Mouse (Mus musculus) G1E (cell line): ENCODE results near the gene Add1. TPM values are rescaled to one million over a fixed set of nuclear protein-coding genes. Genes with fewer than 3 reads are reported as not detected.

ENCODE experiments used
- ATAC-seq: 2 replicates; pipeline ENCODE4 v1.8.0; 2016; ENCODE audit warnings: mild to moderate bottlenecking; ENCODE audit not compliant: insufficient number of reproducible peaks, poor library complexity, low FRiP score, severe bottlenecking; ENCODE audit errors: extremely low read depth
- DNase-seq: peaks from one replicate; pipeline ENCODE4 v3.0.0; 2012; ENCODE audit warnings: low spot score
- H3K27me3 ChIP-seq: 2 replicates; pipeline ENCODE4 v1.6.1; 2012; ENCODE audit warnings: mild to moderate bottlenecking, low read length, inconsistent platforms; ENCODE audit not compliant: insufficient read depth
- H3K36me3 ChIP-seq: replicated peaks from 2 replicates; pipeline ENCODE3; 2012; ENCODE audit warnings: mild to moderate bottlenecking, inconsistent platforms
- H3K4me1 ChIP-seq: 2 replicates; pipeline ENCODE4 v1.6.1; 2012; ENCODE audit warnings: low read depth, low read length, inconsistent platforms, mixed read lengths; ENCODE audit not compliant: insufficient read depth
- H3K4me3 ChIP-seq: 2 replicates; pipeline ENCODE4 v1.5.1; 2012; ENCODE audit warnings: low read depth, mild to moderate bottlenecking, inconsistent platforms, low read length, moderate library complexity, mixed read lengths
- H3K9me3 ChIP-seq: replicated peaks from 2 replicates; pipeline ENCODE4 v1.6.1; 2012; ENCODE audit warnings: inconsistent platforms
- CTCF ChIP-seq: IDR thresholded peaks from 2 replicates; pipeline ENCODE4 v1.5.1; 2012; ENCODE audit warnings: low read depth, low read length, inconsistent platforms, mixed read lengths
- GATA1 ChIP-seq: IDR thresholded peaks from 2 replicates; pipeline ENCODE4 v1.6.1; 2012; ENCODE audit warnings: borderline replicate concordance, low read length, inconsistent platforms, mixed read lengths
- GATA2 ChIP-seq: IDR thresholded peaks from 2 replicates; pipeline ENCODE4 v1.6.1; 2012; ENCODE audit warnings: low read depth, low read length, inconsistent platforms, borderline replicate concordance
- POLR2AphosphoS5 ChIP-seq: IDR thresholded peaks from 2 replicates; pipeline ENCODE4 v1.6.1; 2012; ENCODE audit warnings: low read depth, low read length, inconsistent platforms; ENCODE audit not compliant: insufficient replicate concordance
- TAL1 ChIP-seq: conservative IDR thresholded peaks from 2 replicates; pipeline ENCODE4 v1.6.1; 2012; ENCODE audit warnings: low read depth, low read length, inconsistent platforms, mixed read lengths
- polyA plus RNA-seq: library from polyadenylated mRNA; stranded (reverse); fragments of >175 nt; gene quantifications from 2 replicates; pipeline ENCODE4 v1.2.3, GENCODE M21; 2012
- total RNA-seq, 2 experiments: library from RNA; stranded (forward) in 1 of 2; stranded (reverse) in 1 of 2; fragments of 200-1000 nt in 1 of 2; fragments of >200 nt in 1 of 2; fragmentation: Nextera tagmentation in 1 of 2; gene quantifications; 2 replicates each; pipeline ENCODE4 v1.2.3; 2014 to 2017

Gene Add1
- total and polyA plus RNA-seq, 3 experiments = 103 to 257 (median 158) TPM

DNA sequence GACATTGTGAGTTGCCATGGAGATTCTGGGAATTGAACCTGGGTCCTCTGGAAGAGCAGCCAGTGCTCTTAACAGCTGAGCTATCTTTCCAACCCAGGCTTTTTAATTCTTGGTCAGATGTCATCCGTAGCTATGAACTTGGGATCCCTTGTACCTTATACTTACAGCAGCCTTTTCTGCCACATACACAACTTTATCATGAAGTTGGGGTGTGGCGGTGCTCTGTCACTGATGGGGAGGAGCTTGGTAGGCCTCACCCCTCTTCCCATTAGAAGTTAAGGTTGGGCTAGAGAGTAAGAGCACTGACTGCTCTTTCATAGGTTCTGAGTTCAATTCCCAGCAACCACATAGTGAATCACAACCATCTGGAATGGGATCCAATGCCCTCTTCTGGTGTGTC is 59.5 kb downstream of the Add1 start:
- Histone ChIP-seq H3K4me1 (peaks cover 44% of the 10 kb centered on the region), H3K4me3 (no peak overlapping the region), H3K36me3 (peaks cover 90% of the 10 kb centered on the region), H3K9me3 (no peaks in the 10 kb centered on the region), H3K27me3 (no peaks in the 10 kb centered on the region)
- DNase-seq (no peak), ATAC-seq (no peak)
- TF ChIP-seq TAL1 (no peak), GATA1 (no peak), POLR2AphosphoS5 (no peak), GATA2 (no peak), CTCF (no peak)

DNA sequence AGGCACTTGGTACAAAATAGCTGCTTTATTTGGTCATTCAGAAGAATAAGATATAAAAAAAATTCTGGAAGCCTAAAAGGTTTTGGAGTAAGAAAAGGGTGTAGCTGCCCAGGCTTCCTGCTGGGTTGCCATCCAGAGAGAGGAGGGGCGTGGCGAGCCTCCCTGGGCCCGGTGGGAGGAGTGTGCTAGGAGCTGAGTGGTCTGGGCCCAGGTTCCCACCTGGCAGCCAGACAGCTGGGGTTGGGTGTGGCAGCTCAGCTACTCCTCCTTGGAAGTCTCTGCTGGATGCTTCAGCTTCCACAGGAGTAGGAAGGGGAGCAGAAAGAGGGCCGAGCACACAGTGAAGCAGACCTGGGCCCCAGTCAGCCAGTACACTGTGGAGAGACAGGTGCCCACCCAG is 60.2 kb downstream of the Add1 start:
- H3K9me3 ChIP-seq = no peaks in the 10 kb centered on the region
- no peak overlapping the region; the same call in 1 of the 2 replicates for H3K4me3 ChIP-seq
- peaks cover 90% of the 10 kb centered on the region for H3K36me3 ChIP-seq
- H3K27me3 ChIP-seq = no peaks in the 10 kb centered on the region
- no peak for TF ChIP-seq GATA1
- TF ChIP-seq CTCF = no peak
- TF ChIP-seq POLR2AphosphoS5 = no peak
- TF ChIP-seq TAL1 = no peak
- no peak for TF ChIP-seq GATA2
- DNase-seq (no peak), ATAC-seq (no peak)
- H3K4me1 ChIP-seq = peaks cover 48% of the 10 kb centered on the region

- no peak for DNase-seq
- TF ChIP-seq TAL1 (no peak), GATA2 (no peak), GATA1 (no peak), CTCF (no peak), POLR2AphosphoS5 (no peak)
- no peaks in the 10 kb centered on the region for H3K9me3 ChIP-seq
- H3K4me1 ChIP-seq = peaks cover 58% of the 10 kb centered on the region
- no peaks in the 10 kb centered on the region for H3K27me3 ChIP-seq
- no peak for ATAC-seq
- H3K4me3 ChIP-seq = peak overlapping the region; percentile 14; the same call in 1 of the 2 replicates
- H3K36me3 ChIP-seq = peaks cover 90% of the 10 kb centered on the region
Observed at GRCm38 (mm10) chr5:34634746-34635400, 61.4 kb downstream of the Add1 start.

DNA sequence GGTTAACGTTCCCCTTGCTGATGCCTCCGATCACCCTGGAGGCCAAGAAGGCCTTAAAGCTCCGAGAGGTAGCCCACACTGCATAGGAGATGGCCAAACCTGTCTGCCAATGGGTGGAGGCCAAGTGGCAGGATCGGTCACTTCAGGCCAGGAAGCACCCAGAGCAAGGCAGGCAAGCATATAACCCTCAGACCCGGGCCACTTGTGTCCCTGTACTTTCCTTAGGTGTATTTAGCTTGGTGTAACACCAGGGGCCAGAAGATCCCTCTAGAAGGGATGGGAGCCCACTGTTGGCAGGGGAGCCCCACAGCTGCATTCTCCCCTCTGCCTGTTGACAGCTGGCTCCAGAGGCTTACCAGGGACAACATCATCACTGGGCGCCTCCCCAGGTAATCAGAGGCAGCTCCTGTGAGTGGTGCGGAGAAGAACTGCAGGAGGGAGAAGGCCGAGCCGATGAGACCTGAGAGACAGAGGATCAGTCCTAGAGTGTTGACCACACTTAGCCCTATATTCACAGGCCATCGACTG is 62.3 kb downstream of the Add1 start:
- Histone ChIP-seq H3K9me3 (no peaks in the 10 kb centered on the region), H3K4me3 (peak overlapping the region; percentile 81; the same call in 1 of the 2 replicates), H3K27me3 (no peaks in the 10 kb centered on the region), H3K36me3 (peaks cover 90% of the 10 kb centered on the region), H3K4me1 (peaks cover 63% of the 10 kb centered on the region)
- TF ChIP-seq GATA1 (no peak), TAL1 (no peak)
- no peak for ATAC-seq
- peak; percentile 43 for DNase-seq

DNA sequence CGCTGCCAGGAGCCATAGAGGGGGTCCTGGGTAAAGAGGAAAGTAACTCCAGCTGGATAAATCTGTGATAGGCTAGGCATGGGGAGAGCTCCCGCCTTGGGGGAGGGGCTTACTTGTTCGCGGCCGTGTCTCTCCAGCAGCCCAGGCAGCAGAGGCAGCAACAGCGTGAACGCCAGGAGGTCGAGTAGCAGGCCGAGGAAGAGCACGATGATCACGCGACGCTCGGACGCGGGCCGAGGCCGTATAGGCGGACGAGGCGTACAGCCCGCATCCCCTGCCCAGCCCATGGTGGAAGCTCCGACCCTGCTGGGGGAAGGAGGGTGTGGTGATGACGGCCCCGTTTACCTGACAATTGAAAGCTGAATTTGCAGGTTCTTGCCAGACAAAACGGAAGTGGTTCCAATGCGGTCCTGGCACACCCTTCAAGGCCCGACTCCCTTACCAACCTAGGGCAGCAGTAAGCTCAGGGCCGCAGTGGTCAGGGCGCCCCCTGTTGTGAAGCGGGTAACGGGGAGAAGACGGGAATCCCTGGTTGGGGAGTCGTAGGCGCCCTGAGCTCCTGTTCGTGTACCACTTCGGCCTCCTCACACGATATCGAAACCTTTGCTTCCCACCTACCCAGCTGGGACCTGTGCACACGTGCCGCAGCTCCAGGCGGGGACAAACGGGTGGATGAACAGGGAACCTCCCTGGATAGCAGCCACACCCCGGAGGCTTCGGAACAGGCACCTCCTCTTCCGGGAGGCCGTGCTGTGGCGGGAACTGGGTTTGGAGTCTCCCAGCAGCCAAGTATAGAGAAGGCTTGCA is 63.2 kb downstream of the Add1 start, which contains the start of gene Mfsd10:
Gene Mfsd10, minus strand, starts transcription at position 732 of the 807 bp plus-strand sequence.
- peak; percentile 76 for ATAC-seq
- peaks cover 64% of the 10 kb centered on the region for H3K4me1 ChIP-seq
- peak within 1 kb of the TSS; percentile 81 for H3K4me3 ChIP-seq
- no peaks in the 10 kb centered on the region for H3K27me3 ChIP-seq
- H3K36me3 ChIP-seq = peaks cover 90% of the 10 kb centered on the region
- TF ChIP-seq TAL1 = no peak
- TF ChIP-seq CTCF = no peak
- no peak for TF ChIP-seq GATA1
- TF ChIP-seq GATA2 = no peak
- no peak for TF ChIP-seq POLR2AphosphoS5
- H3K9me3 ChIP-seq = no peaks in the 10 kb centered on the region
- DNase-seq = peak; percentile 92

- Histone ChIP-seq H3K36me3 (peaks cover 86% of the 10 kb centered on the region), H3K9me3 (no peaks in the 10 kb centered on the region), H3K27me3 (no peaks in the 10 kb centered on the region), H3K4me3 (peak overlapping the region; percentile 81; the same call in 1 of the 2 replicates), H3K4me1 (peaks cover 64% of the 10 kb centered on the region)
- TF ChIP-seq GATA1 (no peak), CTCF (no peak), TAL1 (no peak), GATA2 (no peak), POLR2AphosphoS5 (no peak)
- no peak for ATAC-seq
- no peak for DNase-seq
Observed at GRCm38 (mm10) chr5:34637591-34638156, 64.2 kb downstream of the Add1 start.
